Mouse (Mus musculus): ENCODE measurements around the gene Rnf150. TPM values are rescaled to one million over a fixed set of nuclear protein-coding genes. Genes with fewer than 3 reads are reported as not detected.

The Rnf150 gene
- total and polyA plus RNA-seq, 3 experiments, result 0.13 to 0.50 (median 0.39) TPM

DNA sequence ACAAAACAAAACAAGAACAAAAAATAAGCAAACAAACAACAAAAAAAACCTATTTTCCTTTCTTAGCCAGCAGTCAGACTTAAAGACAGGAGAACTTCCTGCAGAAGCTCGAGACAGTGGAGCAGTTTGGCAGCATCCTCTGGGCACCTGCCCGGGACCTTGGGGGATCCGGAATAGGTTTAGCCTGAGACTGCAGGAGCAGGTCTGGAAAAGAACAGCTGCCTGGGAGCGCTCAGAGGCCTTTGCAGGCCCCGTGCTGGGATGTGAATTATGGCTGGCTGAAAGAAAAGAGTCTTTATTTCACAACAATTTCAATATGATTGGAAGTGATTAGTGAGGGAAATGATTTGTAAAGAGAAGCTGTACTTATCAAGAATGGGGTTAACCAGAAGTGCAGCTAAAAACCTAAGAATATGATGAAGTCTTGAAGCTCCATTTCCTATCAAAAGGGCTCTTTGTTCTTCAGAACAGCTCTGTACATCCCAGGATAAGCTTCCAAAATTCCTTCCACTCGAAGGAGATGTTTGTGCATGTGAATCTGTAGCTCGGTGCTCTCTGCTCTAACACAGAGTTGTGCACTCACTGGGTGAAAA lies 92.1 kb downstream of the Rnf150 start:
- Histone ChIP-seq H3K27me3 (replicated peaks) (no peaks in the 10 kb centered on the region), H3K79me2 (replicated peaks; ENCODE audit: control insufficient read depth, extremely low read depth, insufficient read depth, poor library complexity, severe bottlenecking) (no peaks in the 10 kb centered on the region), H3K4me2 (ENCODE audit: insufficient read depth, low read depth, poor library complexity, severe bottlenecking) (no peak overlapping the region), H3K27ac (ENCODE audit: insufficient read depth, low read depth) (no peak overlapping the region), H3K9me3 (replicated peaks; ENCODE audit: low read length) (peaks cover under 1% of the 10 kb centered on the region), H3K9ac (ENCODE audit: insufficient read depth, low read depth) (no peak overlapping the region), H3K4me3 (replicated peaks in 1 of 3; ENCODE audit: low read depth in 2 of 3, low read length in 2 of 3, poor library complexity in 1 of 3) (no peak overlapping the region), H3K36me3 (replicated peaks in 1 of 2; ENCODE audit: control insufficient read depth in 1 of 2, insufficient read depth in 1 of 2, low read length in 1 of 2) (no peaks in the 10 kb centered on the region), H3K4me1 (ENCODE audit: control insufficient read depth in 1 of 2, insufficient read depth in 2 of 2) (peaks cover 0 to 4% of the 10 kb centered on the region in 2 experiments; a peak in 1 of 4 replicates)
- in situ Hi-C loops (cut with MboI; ENCODE audit: low pct_ligation_motif_present, low pct_unique_long_range_greater_than_20kb, low sequenced_read_pairs) (no loop called here), dilution Hi-C loops (cut with MboI; ENCODE audit: extremely low pct_ligation_motif_present, extremely low pct_unique_long_range_greater_than_20kb, low sequenced_read_pairs) (no loop called here)
- no peak for TF ChIP-seq HCFC1 (IDR thresholded peaks at IDR 0.05; ENCODE audit: low read depth, low read length)
- no peak for TF ChIP-seq IRF4 (IDR thresholded peaks at IDR 0.05; ENCODE audit: low read depth, low read length)
- no peak for TF ChIP-seq POLR2AphosphoS2 (IDR thresholded peaks at IDR 0.05; ENCODE audit: low read depth, low read length)
- DNase-seq (ENCODE audit: extremely low read depth), result no peak

DNA sequence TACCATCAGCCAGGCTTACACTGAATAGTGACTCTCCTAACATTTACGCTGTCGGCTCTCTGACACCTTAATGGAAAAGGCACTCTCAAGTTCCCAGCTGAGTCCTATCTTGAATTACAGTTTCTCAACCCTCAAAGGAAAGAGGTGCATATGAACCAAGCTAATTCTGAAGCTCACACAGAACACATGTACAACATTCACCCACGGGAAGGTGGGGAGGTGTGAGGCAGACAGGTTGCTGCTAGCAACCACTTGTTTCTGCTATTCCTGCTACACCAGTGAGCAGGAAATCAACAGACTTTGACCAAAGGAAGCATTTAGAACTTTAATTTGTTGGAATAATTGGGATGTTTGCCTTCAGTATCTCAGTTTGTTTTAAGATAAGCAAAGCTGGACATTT lies 96.3 kb downstream of the Rnf150 start:
- no peak overlapping the region for H3K27ac ChIP-seq (ENCODE audit: insufficient read depth, low read depth)
- no peak overlapping the region for H3K4me2 ChIP-seq (ENCODE audit: insufficient read depth, low read depth, poor library complexity, severe bottlenecking)
- H3K4me1 ChIP-seq (ENCODE audit: control insufficient read depth in 1 of 2, insufficient read depth in 2 of 2), result peaks cover 0 to 8% of the 10 kb centered on the region in 2 experiments; a peak in 2 of 4 replicates
- no peaks in the 10 kb centered on the region for H3K79me2 ChIP-seq (replicated peaks; ENCODE audit: control insufficient read depth, extremely low read depth, insufficient read depth, poor library complexity, severe bottlenecking)
- DNase-seq (ENCODE audit: extremely low read depth), result no peak
- no peaks in the 10 kb centered on the region for H3K36me3 ChIP-seq (replicated peaks in 1 of 2; ENCODE audit: control insufficient read depth in 1 of 2, insufficient read depth in 1 of 2, low read length in 1 of 2)
- in situ Hi-C loops (cut with MboI; ENCODE audit: low pct_ligation_motif_present, low pct_unique_long_range_greater_than_20kb, low sequenced_read_pairs) (no loop called here), dilution Hi-C loops (cut with MboI; ENCODE audit: extremely low pct_ligation_motif_present, extremely low pct_unique_long_range_greater_than_20kb, low sequenced_read_pairs) (no loop called here)
- H3K27me3 ChIP-seq (replicated peaks), result no peaks in the 10 kb centered on the region
- TF ChIP-seq POLR2A (IDR thresholded peaks at IDR 0.05; ENCODE audit: low read depth, low read length) (no peak), UBTF (IDR thresholded peaks at IDR 0.05; ENCODE audit: low read depth, low read length) (no peak), PAX5 (IDR thresholded peaks at IDR 0.05; ENCODE audit: low read length) (no peak), ZC3H11A (IDR thresholded peaks at IDR 0.05; ENCODE audit: low read depth, low read length) (no peak), USF2 (conservative IDR thresholded peaks at IDR 0.05; ENCODE audit: low read depth, low read length) (no peak), CHD2 (IDR thresholded peaks at IDR 0.05; ENCODE audit: low read length) (no peak), ELF1 (IDR thresholded peaks at IDR 0.05; ENCODE audit: low read depth, low read length) (no peak), IRF4 (IDR thresholded peaks at IDR 0.05; ENCODE audit: low read depth, low read length) (no peak), HCFC1 (IDR thresholded peaks at IDR 0.05; ENCODE audit: low read depth, low read length) (no peak), EP300 (IDR thresholded peaks at IDR 0.05; ENCODE audit: low read length) (no peak), USF1 (IDR thresholded peaks at IDR 0.05; ENCODE audit: low read depth, low read length) (no peak), KAT2A (IDR thresholded peaks at IDR 0.05; ENCODE audit: insufficient replicate concordance, low read length) (no peak), NELFE (IDR thresholded peaks at IDR 0.05; ENCODE audit: low read depth, low read length) (no peak), ZKSCAN1 (IDR thresholded peaks at IDR 0.05; ENCODE audit: borderline replicate concordance, low read depth, low read length) (no peak), ZMIZ1 (IDR thresholded peaks at IDR 0.05; ENCODE audit: low read depth, low read length) (no peak)
- no peak overlapping the region for H3K9ac ChIP-seq (ENCODE audit: insufficient read depth, low read depth)
- no peak overlapping the region for H3K4me3 ChIP-seq (replicated peaks in 1 of 3; ENCODE audit: low read depth in 2 of 3, low read length in 2 of 3, poor library complexity in 1 of 3)
- H3K9me3 ChIP-seq (replicated peaks; ENCODE audit: low read length), result no peaks in the 10 kb centered on the region

Measured in CH12.LX (cell line).